ENCODE assay signal across 9 mouse cellular contexts in the genomic region with DNA sequence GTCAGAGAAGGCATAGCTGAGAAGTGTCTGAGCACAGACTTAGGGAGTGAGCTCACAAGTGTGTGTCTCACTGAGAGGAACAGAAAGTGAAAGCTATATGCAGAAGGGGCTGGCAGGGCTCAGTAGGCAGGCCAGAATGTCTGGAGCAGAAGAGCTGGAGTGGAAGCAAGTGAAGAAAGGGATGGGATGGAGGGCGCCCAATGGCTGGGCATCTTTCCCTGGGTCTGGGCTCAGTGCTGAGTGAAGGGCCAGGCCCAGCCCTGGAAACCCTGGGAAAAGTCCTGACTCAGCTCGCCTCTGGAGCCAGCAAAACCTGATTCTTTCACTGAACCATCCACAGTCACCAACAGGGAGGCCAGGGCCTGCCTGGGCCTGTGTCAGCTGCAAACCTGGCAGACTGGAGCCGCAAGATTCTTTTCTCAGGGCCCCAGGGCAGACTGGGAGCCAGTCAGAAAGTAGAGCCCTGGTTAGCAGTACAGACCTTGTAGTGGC. TPM values are rescaled to one million over a fixed set of nuclear protein-coding genes. Genes with fewer than 3 reads are reported as not detected.
DNase-seq lines count a peak whose midpoint lies in the region; ATAC-seq lines count a peak whose summit lies in the region.
"Had no signal": no experiment of that assay in that cellular context is flagged by ENCODE, and none has a peak within 500 bp of the region (broad histone marks: within the 10 kb centered on the region; RNA-seq: fewer than 3 reads in every experiment).

No protein-coding gene starts in this region.

- peak; percentile 75 for ATAC-seq in inflammation-experienced regulatory T-cells, adult 6 months
- peak; percentile 68; the same call in 1 of the 2 replicates for ATAC-seq in lung, embryonic 16.5 days (ENCODE audit: low read depth)
- ATAC-seq in forebrain, embryonic 16.5 days: no peak

- 71% methylated on average over 3 of the region's 3 CpGs for WGBS in lung, embryonic 16.5 days
- WGBS in forebrain, embryonic 16.5 days: 70% methylated on average over 3 of the region's 3 CpGs

- H3K9me3 ChIP-seq in lung, embryonic 16.5 days (ENCODE audit: control insufficient read depth, low read length): no peaks in the 10 kb centered on the region
- H3K9me3 ChIP-seq in forebrain, embryonic 16.5 days (ENCODE audit: control insufficient read depth, low read length): no peaks in the 10 kb centered on the region

- H3K4me3 ChIP-seq in lung, embryonic 16.5 days (ENCODE audit: low read length): no peak overlapping the region
- H3K4me3 ChIP-seq in forebrain, embryonic 16.5 days (replicated peaks; ENCODE audit: low read length): no peak overlapping the region
- H3K4me3 ChIP-seq: neural tube, embryonic 13.5 days had no signal

- H3K9ac ChIP-seq in lung, embryonic 16.5 days (ENCODE audit: low read length): 0 out of 2 replicates have a peak overlapping the region, but pooled peaks have one; percentile 14
- H3K9ac ChIP-seq in forebrain, embryonic 16.5 days (replicated peaks; ENCODE audit: low read depth, low read length): no peak overlapping the region
- H3K9ac ChIP-seq: neural tube, embryonic 13.5 days had no signal

- H3K4me1 ChIP-seq in lung, embryonic 16.5 days (replicated peaks; ENCODE audit: control insufficient read depth, insufficient read depth, low read length): peaks cover 9% of the 10 kb centered on the region
- H3K4me1 ChIP-seq in forebrain, embryonic 16.5 days (replicated peaks; ENCODE audit: control insufficient read depth, insufficient read depth, low read length): no peaks in the 10 kb centered on the region

- H3K36me3 ChIP-seq in lung, embryonic 16.5 days (ENCODE audit: control insufficient read depth, insufficient read depth, low read length): no peaks in the 10 kb centered on the region
- H3K36me3 ChIP-seq in forebrain, embryonic 16.5 days (ENCODE audit: control insufficient read depth, insufficient read depth): no peaks in the 10 kb centered on the region
- H3K36me3 ChIP-seq: neural tube, embryonic 13.5 days had no signal

- H3K27me3 ChIP-seq in lung, embryonic 16.5 days (ENCODE audit: control insufficient read depth, insufficient read depth, low read depth, low read length): no peaks in the 10 kb centered on the region
- H3K27me3 ChIP-seq in forebrain, embryonic 16.5 days (replicated peaks; ENCODE audit: control insufficient read depth, insufficient read depth, low read length): no peaks in the 10 kb centered on the region
- H3K27me3 ChIP-seq: neural tube, embryonic 13.5 days had no signal

- H3K27ac ChIP-seq in lung, embryonic 16.5 days (ENCODE audit: low read length): peak overlapping the region; percentile 78
- H3K27ac ChIP-seq in forebrain, embryonic 16.5 days (ENCODE audit: low read length): no peak overlapping the region
- H3K27ac ChIP-seq: neural tube, embryonic 13.5 days had no signal

- H3K4me2 ChIP-seq in lung, embryonic 16.5 days (ENCODE audit: low read depth, low read length): no peak overlapping the region
- H3K4me2 ChIP-seq in forebrain, embryonic 16.5 days (ENCODE audit: low read length): no peak overlapping the region
- H3K4me2 ChIP-seq: neural tube, embryonic 13.5 days had no signal

- DNase-seq in 3134 (ENCODE audit: extremely low read depth, insufficient read length, low spot score): peak; percentile 55
- DNase-seq in Muller cell, postnatal 12 days (ENCODE audit: inconsistent ontology term): peak; percentile 40
- DNase-seq in thymus, adult 18-20 months: no peak
- no peak for DNase-seq in right cerebral cortex, postnatal 4 days
- no peak for DNase-seq in adrenal gland, adult 18-20 months (ENCODE audit: low spot score in 2 of 2)

RNA-seq across cellular contexts. Expression of gene Gm10073, which starts 9.5 kb away (rescaled TPM):
- polyA plus RNA-seq in inflammation-experienced regulatory T-cells, adult 6 months (2017; shearing (Covaris generic)): 100 to 1,000 TPM in 1 of 3 experiments, 10 to 100 TPM in 2; 67.0 to 101 (median 94.0) TPM
- polyA plus RNA-seq in lung, embryonic 16.5 days (2015; fragmentation: Nextera tagmentation; extraction: Ambion mirVana): 10.5 and 19.9 TPM in 2 replicates
- 7.9 and 9.2 TPM in 2 replicates for polyA plus RNA-seq in forebrain, embryonic 16.5 days (2015; fragmentation: Nextera tagmentation; extraction: Ambion mirVana)
- total RNA-seq in adrenal gland, adult 18-20 months (2021): 100 to 1,000 TPM; 116 to 132 TPM

RNA-seq across cellular contexts. Expression of gene Cdh1, which starts 39.4 kb away (rescaled TPM):
- polyA plus RNA-seq in inflammation-experienced regulatory T-cells, adult 6 months (2017; shearing (Covaris generic)): 1 to 10 TPM in 2 of 3 experiments, under 1 TPM in 1; 0.26 to 2.4 (median 1.1) TPM
- 157 and 162 TPM in 2 replicates for polyA plus RNA-seq in lung, embryonic 16.5 days (2015; fragmentation: Nextera tagmentation; extraction: Ambion mirVana)
- 3.0 and 4.2 TPM in 2 replicates for polyA plus RNA-seq in forebrain, embryonic 16.5 days (2015; fragmentation: Nextera tagmentation; extraction: Ambion mirVana)
- under 1 TPM; 0.16 to 0.27 TPM for total RNA-seq in adrenal gland, adult 18-20 months (2021)

RNA-seq across cellular contexts. Expression of gene Cdh3, which starts 53.0 kb away (rescaled TPM):
- not detected for polyA plus RNA-seq in inflammation-experienced regulatory T-cells, adult 6 months (2017; shearing (Covaris generic))
- polyA plus RNA-seq in lung, embryonic 16.5 days (2015; fragmentation: Nextera tagmentation; extraction: Ambion mirVana): 20.1 and 20.7 TPM in 2 replicates
- polyA plus RNA-seq in forebrain, embryonic 16.5 days (2015; fragmentation: Nextera tagmentation; extraction: Ambion mirVana): 0.91 and 1.2 TPM in 2 replicates
- total RNA-seq in adrenal gland, adult 18-20 months (2021): under 1 TPM; 0.36 to 0.83 TPM

Comparison
In these comparisons a context has a peak if more than half of its experiments do, and no peak if none do; other contexts are left out.
1. DNase-seq: peak in 3134 (single experiment) and Muller cell, postnatal 12 days (single experiment); none in thymus, adult 18-20 months (0 of 2), right cerebral cortex, postnatal 4 days (single experiment) and adrenal gland, adult 18-20 months (0 of 2).
2. RNA of gene Cdh1, which starts 39.4 kb away (polyA plus RNA-seq): 157 to 162 TPM in lung, embryonic 16.5 days; 3.0 to 4.2 TPM in forebrain, embryonic 16.5 days and 0.26 to 2.4 TPM in inflammation-experienced regulatory T-cells, adult 6 months; every median in the first group is over 10 times any median in the second.